Mouse (Mus musculus) thymus, postnatal 0 days (tissue): ENCODE measurements around the gene Gm45062. TPM values are rescaled to one million over a fixed set of nuclear protein-coding genes. Genes with fewer than 3 reads are reported as not detected.

ENCODE experiments used
- DNase-seq: peaks from one replicate; pipeline ENCODE4 v3.0.0-alpha.2; 2015; ENCODE audit warnings: low spot score
- polyA plus RNA-seq: library from polyadenylated mRNA; unstranded; fragments of >200 nt; fragmentation: Nextera tagmentation; extraction: Ambion mirVana; gene quantifications from 2 replicates; pipeline ENCODE4 v1.2.1, GENCODE M21; 2015

Gm45062 gene
- polyA plus RNA-seq, 1 experiment from 2014 or later, result 27.6 TPM

DNA sequence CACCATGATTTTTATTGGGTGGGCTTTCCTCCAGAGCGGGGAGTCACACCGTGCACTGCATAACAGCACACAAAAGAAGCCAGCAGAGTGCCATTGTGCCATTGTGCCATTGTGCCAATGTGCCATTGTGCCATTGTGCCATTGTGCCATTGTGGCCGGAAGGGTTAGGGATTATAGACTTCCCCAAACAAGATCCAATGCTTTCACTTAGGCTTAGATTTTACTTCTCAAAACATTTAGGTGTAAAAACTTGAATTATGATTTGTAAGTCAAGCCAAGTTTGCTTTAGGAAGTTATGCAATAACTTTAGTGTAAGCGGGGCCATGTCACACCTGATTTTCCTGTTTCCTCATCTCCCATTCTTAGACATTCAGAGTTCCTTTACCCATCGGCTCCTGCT is 156.6 kb downstream of the Gm45062 start:
- no peak for DNase-seq

DNA sequence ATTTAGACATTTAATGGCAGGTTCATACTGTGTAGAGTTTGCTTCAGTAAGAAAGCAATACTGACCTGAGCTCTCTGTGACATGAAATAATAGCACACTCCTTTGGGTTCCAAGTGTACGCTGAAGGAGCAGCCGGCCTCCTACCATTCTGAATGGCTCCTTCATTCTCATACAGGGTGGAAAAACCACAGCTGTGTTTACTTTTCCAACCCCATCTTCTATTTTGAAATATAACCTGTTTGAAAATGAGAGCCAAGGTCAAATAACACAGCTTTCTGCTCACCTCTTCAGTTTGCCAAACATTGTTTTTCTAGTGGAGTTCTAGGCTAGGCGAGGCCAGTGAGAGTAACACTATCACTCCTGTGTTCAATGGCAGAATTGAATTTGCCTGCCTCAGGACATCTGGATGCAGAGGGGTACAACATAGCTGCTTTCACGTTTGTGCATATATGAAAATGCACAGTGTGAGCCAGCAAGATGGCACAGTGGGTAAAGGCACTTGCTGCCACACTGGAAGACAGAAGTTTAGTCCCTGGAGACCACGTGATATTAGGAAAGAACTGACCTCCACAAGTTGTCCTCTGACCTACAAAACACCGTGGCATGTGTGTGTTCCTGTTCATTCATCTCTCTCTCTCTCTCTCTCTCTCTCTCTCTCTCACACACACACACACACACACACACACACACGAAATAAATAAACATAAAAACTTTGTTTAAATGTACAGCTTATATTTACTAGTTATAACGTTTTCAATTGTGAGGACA is 157.7 kb downstream of the Gm45062 start:
- DNase-seq, result no peak

DNA sequence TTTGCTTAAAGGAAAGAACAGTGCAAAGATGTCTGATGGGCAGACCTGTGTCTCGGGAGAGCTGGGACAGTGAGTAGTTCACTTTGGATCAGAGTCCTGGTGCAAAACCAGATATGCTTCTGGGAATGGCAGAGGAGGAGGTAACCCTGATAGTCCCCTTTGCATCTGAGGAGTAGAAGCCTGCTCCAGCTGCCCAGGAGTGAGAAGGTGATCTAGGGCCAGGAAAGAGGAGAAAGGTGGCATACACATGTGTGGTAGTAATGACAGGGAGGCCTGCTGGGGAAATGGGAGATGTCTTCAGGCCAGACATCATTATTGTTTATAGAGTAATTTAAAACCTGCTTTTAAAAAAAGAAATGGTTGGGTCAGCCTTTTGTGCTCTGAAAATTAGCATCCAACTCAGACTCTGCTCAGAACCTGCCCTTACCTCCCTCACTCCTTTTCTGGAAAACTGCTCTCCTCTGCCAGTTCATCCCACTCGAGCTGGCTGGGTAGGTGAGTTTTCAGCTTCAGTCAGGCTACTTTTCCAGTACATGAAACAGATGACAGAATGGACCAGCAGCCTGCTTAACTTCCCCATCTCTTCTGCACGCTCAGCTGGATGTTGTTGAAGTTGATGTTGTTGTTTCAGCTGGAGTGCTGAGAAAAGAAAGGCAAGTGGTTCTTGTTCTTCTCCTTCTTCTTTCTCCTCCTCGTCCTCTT is 160.4 kb downstream of the Gm45062 start:
- no peak for DNase-seq

DNA sequence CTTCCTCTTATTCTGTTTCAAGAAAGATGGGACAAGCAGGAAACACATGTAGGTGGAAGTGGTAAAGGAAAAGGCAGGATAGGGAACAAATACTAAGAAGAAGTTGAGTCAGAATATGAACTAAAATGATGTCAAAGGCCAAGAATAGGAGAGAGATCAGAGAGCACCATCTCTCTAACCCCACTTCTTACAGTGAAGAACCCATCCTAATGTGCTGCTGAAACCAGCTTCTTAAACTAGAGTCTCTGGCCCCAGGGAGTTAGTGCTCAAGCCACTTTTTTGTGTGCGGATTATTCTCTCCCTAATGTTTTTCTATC is 160.9 kb downstream of the Gm45062 start:
- no peak for DNase-seq

DNA sequence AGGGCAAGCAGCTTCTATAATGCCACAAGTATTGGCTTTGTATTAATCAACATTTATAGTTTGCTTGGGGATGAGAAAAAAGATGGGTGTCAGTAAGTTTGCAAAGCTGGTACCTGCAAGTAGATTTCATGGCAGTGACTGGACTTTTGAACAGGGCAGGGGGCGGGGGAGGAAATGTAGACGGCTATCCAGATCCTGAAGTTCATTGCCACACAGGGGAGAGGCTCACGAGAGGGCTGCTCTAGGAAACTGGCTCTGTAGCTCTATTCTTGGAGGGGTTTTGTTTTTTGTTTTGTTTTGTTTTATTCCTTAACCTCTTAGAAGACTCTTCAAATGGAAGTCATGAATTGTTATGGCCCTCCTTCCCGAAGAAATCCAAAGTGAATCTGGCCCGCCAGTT is 162.2 kb downstream of the Gm45062 start:
- no peak for DNase-seq

DNA sequence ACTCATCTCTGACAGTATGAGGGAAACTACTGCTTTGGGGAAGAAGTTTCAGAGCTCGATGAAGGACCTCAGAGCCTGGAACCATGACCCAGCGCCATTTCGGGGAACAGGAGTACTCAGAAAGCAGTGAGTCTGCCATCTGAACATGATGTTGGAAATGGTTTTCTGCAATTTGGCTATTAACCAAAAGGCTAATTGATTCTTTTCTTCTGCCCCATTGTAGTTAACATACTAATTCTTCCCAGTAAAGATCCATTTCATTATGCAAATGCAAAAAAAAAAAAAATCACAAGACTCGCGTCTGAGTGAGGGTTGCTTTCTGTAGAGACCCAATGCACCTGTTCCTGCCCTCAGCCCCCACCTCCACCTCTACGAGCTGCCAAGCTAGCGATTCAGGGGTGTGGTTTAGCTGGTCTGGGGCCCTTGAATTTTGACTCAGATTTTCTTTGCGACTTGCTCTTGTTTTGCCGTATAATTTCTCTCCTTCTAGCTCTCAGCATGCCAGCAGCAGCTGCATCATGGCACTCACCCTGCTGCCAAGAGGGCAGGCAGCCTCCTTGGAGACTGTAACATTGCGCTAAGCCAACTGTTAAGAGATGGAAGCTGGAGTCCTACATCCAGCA is 162.8 kb downstream of the Gm45062 start:
- DNase-seq, result peak; percentile 68

DNA sequence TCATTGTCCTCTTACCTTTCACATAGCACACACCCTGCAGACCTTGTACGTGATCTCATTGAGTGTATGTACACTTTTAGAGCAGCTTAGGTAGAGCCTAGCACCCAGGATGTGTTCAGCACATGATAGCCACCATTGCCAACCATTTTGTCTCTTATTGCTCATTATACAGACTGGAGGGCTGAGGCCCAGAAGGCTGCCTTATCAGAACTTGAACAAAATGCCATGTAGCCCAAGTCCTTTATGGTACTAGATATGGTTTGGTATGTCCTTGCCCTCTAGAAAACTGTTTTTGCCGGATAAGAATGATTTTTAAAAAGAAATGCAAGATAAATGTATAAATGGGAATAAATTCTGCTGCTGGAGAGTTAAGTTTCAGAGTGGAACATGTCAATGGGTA is 163.9 kb downstream of the Gm45062 start:
- DNase-seq, result no peak

DNA sequence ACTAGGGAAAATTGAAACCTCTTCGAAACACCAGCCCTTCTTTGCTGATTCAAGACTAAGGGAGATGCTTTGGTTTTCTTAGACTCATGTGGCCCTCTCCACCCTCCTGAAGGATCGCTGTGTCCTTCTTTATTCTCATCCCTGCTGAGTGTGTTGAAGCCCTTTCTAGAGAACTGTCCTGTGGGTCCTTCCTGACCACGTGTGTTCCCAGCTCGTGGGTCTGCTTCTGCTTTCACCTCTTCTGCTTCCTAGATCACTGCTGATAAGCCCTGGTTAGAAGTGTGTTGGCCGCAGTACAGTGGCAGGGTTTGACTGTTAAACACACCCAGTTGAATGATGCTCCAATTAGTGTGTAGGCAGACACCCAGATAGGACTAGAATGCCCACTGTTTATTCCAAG is 168.4 kb downstream of the Gm45062 start:
- no peak for DNase-seq

DNA sequence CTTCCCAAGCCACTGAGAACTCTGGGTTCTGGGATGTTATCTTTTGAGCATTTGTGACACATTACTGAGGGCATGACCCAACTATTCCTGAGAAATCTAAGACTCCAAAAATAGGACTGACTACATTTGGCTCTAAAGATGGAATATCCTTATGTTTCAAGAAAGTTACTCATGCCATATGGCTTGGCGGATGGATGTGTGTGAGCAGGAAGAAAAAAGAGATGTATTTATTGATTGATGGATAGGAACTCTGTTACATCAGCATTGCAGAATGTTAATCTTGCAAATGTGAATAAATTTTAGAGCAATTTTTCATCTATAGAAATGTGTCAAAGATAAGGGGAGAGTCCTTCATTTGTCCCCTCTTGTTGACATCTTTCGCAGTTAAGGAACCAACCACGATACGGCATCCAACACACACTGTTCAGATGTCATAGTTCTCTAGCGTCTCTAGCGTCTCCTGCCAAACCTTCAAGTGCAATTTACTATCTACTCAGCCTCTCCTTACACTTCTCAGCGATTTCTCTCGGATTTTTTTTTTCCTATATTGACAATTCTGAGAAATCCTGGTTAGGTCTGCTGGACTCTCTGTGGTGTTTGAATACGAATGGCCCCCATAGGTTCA is 171.5 kb downstream of the Gm45062 start:
- no peak for DNase-seq

DNA sequence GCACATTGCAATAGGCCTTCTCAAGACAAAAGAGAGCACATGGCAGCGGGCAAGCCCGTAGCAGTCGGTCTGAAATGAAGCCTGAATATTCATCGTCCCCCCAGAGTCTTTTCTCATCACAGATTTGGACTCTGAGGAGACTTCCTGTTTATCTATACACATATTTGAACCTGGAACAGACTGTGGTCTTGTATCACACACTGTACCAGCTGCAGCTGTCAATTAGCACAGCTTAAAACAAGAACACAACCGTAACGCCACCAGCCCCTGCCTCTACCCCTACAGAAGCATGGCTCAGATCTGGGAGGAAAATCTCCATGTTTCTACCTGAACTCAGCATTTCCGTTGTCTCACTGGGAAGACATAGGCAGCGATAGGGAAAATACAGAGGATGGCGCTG is 173.9 kb downstream of the Gm45062 start:
- DNase-seq, result peak; percentile 48

DNA sequence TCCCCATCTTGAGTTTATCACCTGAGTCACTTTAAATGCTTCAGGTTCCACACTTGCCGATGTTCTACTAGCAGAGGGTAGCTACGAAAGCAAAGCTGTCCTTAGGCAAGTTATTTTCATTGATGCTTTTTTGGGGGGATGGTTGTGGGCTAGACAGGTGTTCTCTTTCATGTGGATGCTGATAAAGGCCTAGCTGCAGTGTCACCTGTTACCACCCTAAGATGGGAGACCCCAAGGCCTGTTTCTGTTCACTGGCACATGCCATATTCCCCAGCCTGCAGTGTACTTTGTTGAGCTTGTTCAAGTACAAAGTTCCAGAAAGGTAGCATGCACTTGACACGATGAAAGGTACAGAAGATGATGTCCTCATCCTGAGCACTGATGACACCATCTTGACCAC is 178.7 kb downstream of the Gm45062 start:
- peak; percentile 55 for DNase-seq

DNA sequence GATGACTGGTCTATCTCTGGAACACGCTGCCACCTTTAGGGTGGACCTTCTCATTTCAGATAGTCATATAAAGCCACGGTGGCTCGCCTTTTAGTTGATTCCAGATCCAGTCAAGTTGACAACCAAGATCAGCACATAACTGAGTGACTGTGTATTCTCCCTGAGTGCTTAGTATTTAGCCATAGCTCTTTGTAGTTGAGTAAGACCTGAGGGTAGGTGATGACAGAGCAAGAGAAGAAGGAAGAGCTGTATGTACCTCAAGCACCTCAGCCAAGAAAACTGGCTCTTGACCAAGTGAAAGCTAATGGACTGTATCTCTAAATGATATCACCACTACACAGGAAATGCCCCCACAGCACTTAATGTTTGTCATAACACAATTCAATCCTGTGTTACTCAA is 182.6 kb downstream of the Gm45062 start:
- DNase-seq, result no peak

DNA sequence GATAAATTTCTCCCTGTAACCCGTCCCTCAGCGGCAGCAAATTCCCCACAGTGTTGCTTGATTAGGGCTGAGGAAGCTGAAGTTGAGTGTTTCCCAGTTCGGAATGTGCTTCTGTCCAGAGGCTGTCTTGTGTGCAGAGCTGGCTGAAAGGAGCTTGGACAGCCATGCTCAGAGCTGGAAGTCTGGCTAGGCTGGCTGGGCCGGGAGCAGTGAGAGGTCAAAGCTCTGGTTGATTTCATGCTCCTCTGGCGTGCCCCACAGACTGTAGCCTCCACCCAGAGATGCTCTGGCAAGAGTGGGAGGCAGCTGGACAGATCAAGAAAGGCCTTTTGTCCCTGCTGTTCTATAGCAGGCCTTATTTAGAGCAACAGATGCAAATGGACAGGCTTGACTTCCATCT is 187.5 kb downstream of the Gm45062 start:
- DNase-seq, result no peak

DNA sequence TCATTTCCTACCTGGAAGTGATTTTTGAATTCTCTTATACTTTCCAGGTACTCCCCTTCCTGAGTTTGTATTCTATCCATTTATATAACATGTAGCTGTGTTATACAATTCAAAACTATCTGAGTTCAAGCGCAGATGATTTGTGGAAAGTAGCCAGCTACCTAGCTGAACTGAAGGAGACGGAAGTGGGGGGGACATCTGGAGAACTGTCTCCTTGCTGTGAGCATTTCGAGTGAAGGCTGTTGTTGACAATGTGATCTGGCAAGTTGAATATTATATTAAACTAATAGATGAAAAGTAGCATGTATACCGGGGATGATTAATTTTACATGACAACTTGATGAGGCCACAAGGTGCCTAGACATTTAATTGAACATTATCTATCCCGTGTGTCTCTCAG is 196.3 kb downstream of the Gm45062 start:
- DNase-seq, result no peak

DNA sequence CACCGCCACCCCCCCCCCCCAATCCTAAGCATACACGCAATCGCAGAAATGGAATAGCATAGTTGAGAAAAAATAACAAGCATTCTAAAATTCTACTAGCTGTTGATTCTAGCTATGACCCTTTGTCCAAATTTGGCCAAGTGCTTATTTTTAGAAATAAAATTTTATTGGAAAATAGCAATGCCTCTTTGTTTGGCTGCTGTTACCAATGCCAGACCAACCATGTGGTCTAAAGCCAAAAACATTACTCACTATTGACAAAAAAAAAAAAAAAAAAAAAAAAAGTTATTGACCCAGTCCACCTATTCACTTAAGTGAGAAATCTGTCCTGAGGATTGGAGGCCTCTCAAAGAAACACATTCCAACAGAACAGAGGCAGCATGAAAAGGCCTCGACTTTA is 199.3 kb downstream of the Gm45062 start:
- no peak for DNase-seq

DNA sequence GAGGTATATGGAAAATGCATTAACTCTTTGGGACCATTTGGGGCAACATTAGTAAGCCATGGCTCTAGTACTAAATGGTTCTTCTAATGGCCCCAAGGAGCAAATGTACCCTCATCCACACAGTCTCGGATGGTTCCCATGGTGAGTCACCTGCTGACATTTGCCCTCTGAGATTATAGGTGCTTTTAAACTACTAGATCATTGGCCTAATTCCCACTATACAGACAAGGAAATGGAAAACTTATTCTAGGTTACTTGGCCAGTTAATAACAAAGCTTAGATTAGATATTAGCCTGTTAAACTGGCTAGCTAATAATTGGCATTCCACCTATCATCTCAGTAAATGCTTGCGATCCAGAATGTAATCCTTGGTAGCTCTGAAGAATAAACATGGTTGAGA is 203.2 kb downstream of the Gm45062 start:
- no peak for DNase-seq

DNA sequence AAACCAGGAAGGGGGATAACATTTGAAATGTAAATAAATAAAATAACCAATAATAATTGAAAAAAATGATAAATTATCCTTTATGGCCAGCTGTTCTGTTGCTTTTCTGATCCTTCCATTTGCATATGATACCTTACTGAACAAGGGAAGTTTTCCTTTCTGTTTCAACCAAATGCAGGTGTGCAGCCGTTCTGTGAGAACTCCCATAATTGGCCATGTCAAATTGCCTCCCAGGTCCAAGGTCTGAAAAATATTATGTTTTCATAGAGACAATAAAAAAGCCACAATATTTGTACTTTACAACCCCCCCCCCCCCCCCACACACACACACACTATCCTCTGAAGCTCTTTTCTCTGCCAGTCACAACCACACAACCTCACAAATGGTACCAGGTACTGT is 206.1 kb downstream of the Gm45062 start:
- DNase-seq, result no peak

DNA sequence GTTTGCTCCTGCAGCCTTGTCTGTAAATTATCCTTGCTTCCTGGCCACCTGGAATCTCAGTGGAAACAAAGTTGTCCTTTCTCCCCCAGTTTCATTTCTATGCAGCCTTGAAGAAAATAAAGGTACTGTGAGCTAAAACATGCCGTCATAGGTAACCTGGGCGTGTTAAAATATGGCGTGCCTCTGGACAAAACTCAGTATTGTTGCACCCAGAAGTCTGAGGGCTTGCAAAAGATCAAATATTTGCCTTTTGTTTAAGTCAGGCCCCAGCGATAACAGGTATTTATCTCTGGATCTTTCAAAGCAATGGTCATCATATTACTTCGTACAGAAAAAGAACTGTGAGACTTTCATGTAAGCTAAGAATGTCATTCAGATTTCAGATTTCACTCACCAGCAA is 206.7 kb downstream of the Gm45062 start:
- no peak for DNase-seq

DNA sequence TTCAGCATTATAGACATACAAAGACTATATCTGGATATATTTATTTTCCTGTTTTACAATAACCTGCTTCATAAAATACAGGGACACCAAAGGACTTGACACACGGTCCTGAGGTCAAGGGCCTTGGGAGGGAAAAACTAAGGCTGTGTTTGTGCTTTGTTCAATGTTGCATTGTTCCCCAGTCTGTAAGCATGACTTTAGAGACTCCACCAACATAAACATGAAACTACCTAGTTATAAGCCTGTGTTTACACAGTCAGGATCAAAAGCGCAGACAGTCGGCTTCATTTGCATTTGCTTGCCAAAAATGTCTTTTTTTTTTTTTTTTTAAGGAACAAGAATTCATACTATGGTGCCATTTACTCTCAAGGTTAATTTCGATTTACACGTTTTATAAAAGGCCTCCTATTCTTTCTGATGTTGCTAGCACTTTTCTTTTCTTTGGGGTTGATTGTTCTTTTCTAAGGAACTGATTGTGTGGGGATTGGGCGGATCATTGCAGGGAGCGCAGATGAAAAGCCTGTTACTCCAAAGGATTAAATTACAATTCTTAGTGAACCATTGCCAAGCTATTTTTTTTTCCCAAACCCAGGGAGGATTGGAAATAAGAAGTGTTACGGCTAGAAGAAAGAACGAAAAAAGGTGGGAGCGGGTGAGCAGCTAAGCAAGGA is 208.6 kb downstream of the Gm45062 start:
- no peak for DNase-seq

DNA sequence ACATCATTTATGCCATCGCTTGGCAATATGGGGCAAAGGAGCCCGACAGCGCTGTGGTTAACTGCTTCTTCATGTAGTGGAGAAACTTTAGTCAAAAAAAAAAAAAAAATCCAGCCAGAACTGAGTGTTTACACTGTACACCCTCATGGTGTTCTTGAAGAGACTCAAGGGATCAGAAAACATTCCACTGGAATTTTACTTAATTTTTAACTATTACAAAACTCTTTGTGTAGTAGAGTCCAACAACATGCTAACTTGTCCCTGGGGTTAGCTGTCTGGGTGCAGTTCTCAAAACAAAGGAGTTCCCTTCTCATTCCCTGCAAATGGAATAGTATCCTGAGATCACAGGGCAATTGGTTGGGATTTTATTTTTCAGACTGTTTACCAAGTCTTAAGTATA is 210.7 kb downstream of the Gm45062 start:
- DNase-seq, result no peak

DNA sequence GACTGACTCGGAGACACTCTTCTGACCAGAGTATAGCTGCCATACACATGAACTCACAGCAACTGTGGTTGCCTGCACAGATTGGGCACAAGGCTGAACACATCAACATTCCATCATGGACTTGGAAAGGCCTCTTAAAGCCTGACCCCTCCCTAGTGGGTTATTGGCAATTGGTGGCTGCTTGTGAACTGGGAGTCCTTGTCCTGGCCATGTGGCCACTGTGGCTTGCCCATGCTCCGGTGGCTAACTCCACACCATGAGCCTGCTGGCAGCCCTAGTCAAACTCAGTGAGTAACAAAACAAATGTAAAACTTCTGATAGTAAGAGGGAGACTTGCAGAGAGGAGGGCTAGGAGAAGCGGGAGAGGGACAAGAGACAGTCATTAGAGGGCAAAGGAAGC is 212.9 kb downstream of the Gm45062 start:
- no peak for DNase-seq

DNA sequence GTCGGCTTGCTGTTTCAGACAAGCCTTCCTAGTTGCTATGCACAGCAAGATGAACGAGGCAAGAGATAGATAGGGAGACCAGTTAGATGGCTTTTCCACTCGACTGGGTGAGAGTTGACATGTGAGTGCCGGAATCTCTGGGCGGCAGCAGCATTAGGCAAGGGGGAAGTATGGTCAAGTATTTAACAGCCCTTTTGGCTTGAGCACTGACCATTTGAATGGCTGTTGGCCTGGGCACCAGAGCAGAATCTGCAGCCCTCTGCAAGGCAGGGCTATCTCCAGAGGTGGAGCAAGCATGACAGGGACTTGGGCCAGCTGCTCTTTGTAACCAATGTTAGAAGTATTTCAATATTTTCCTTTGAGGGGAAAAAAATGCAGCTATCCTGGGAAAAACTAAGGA is 213.7 kb downstream of the Gm45062 start:
- no peak for DNase-seq
